Mouse (Mus musculus): ENCODE data around the gene Brd3. TPM values are rescaled to one million over a fixed set of nuclear protein-coding genes. Genes with fewer than 3 reads are reported as not detected.

The Brd3 gene
- polyA plus RNA-seq, 1 experiment = 7.7 TPM

DNA sequence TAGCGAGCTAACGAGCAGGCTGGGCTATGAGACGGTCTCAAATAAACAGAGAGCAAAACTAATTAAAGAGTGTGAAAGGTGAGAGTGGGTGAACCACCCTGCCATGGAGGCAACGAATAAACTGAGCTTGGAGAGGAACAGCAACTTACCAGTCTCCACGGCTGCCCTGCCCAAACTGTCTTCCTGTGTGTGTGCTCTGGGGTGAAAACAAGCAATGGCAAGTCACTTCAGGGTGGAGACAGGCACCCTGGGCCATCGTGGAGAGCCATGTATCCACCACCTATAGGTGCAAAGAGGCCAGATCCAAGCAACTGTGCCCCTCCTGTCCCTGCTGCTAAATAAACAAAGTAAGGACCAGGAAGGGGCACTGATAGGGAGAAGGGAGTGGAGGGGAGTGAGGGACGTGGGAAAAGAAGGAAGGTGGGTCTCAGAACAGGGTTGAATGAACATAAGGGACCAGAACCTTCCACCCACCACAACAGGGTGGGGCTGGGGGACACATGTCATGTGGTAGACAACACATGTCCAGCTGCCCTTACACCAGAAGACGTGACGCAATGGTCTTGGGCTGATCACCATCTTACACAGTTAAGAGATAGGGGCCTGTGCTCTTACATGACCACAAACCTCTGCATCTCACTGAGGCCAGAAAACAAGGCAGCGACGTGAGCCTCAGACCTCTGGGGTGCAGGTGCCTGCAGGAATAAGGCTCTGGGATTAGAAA lies 92.2 kb downstream of the Brd3 start:
- Histone ChIP-seq H3K27me3 (ENCODE audit: control insufficient read depth) (no peaks in the 10 kb centered on the region), H3K4me1 (ENCODE audit: control insufficient read depth) (peaks cover 58% of the 10 kb centered on the region), H3K9me3 (ENCODE audit: control insufficient read depth, low read length) (no peaks in the 10 kb centered on the region), H3K36me3 (ENCODE audit: control insufficient read depth) (no peaks in the 10 kb centered on the region), H3K4me3 (replicated peaks) (no peak overlapping the region)
- TF ChIP-seq TAL1 (IDR thresholded peaks at IDR 0.05; ENCODE audit: low read length) (no peak), GATA1 (IDR thresholded peaks at IDR 0.05; ENCODE audit: low read length) (no peak)

- no peak for TF ChIP-seq TAL1 (IDR thresholded peaks at IDR 0.05; ENCODE audit: low read length)
- no peak for TF ChIP-seq GATA1 (IDR thresholded peaks at IDR 0.05; ENCODE audit: low read length)
- Histone ChIP-seq H3K27me3 (ENCODE audit: control insufficient read depth) (no peaks in the 10 kb centered on the region), H3K4me3 (replicated peaks) (no peak overlapping the region), H3K36me3 (ENCODE audit: control insufficient read depth) (no peaks in the 10 kb centered on the region), H3K9me3 (ENCODE audit: control insufficient read depth, low read length) (no peaks in the 10 kb centered on the region), H3K4me1 (ENCODE audit: control insufficient read depth) (peaks cover 56% of the 10 kb centered on the region)
These were observed 93.4 kb downstream of the Brd3 start for GRCm38 (mm10) chr2:27413936-27414657.

GRCm38 (mm10) chr2:27413582-27413935 lies 93.9 kb downstream of the Brd3 start:
- Histone ChIP-seq H3K36me3 (ENCODE audit: control insufficient read depth) (no peaks in the 10 kb centered on the region), H3K9me3 (ENCODE audit: control insufficient read depth, low read length) (no peaks in the 10 kb centered on the region), H3K4me3 (replicated peaks) (no peak overlapping the region), H3K27me3 (ENCODE audit: control insufficient read depth) (no peaks in the 10 kb centered on the region), H3K4me1 (ENCODE audit: control insufficient read depth) (peaks cover 51% of the 10 kb centered on the region)
- TF ChIP-seq TAL1 (IDR thresholded peaks at IDR 0.05; ENCODE audit: low read length) (no peak), GATA1 (IDR thresholded peaks at IDR 0.05; ENCODE audit: low read length) (no peak)

DNA sequence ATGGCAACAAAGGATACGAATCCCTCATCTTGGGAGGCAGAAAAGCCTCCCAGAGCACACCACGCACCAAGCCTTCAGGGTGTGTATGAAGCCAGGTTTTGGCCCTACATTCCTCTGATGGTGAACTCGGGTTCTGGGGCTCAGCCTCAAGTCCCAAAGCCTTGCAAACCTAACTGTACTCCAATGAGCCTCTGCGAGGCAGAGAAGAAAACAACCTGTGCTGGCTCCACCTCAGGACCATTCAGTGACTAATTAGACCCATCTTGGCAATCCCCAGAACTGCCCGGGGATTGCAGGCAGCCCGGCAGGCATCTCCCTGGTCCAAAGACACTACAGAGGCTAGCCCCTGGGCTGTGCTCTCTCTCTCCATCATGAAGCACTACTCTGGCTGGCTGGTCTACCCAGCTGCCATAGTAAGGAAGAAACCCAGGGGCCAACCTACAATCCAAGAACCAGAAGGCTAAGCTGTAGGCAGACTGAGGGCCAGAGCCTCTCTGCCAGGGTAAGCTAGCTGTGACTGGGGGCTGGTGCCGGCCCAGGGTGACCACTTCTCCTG lies 95.1 kb downstream of the Brd3 start:
- Histone ChIP-seq H3K4me1 (ENCODE audit: control insufficient read depth) (peaks cover 38% of the 10 kb centered on the region), H3K9me3 (ENCODE audit: control insufficient read depth, low read length) (no peaks in the 10 kb centered on the region), H3K27me3 (ENCODE audit: control insufficient read depth) (no peaks in the 10 kb centered on the region)

GRCm38 (mm10) chr2:27411688-27412174 lies 95.7 kb downstream of the Brd3 start:
- Histone ChIP-seq H3K4me1 (ENCODE audit: control insufficient read depth) (peaks cover 34% of the 10 kb centered on the region), H3K36me3 (ENCODE audit: control insufficient read depth) (no peaks in the 10 kb centered on the region), H3K4me3 (replicated peaks) (no peak overlapping the region), H3K9me3 (ENCODE audit: control insufficient read depth, low read length) (no peaks in the 10 kb centered on the region), H3K27me3 (ENCODE audit: control insufficient read depth) (no peaks in the 10 kb centered on the region)
- TF ChIP-seq TAL1 (IDR thresholded peaks at IDR 0.05; ENCODE audit: low read length) (no peak), GATA1 (IDR thresholded peaks at IDR 0.05; ENCODE audit: low read length) (no peak)

More for the DNA sequence above, 95.1 kb downstream of the Brd3 start:
- TF ChIP-seq TAL1 (IDR thresholded peaks at IDR 0.05; ENCODE audit: low read length) (no peak), GATA1 (IDR thresholded peaks at IDR 0.05; ENCODE audit: low read length) (no peak)
- H3K4me3 ChIP-seq (replicated peaks) = no peak overlapping the region
- no peaks in the 10 kb centered on the region for H3K36me3 ChIP-seq (ENCODE audit: control insufficient read depth)

- Histone ChIP-seq H3K36me3 (ENCODE audit: control insufficient read depth) (no peaks in the 10 kb centered on the region), H3K4me3 (replicated peaks) (no peak overlapping the region), H3K9me3 (ENCODE audit: control insufficient read depth, low read length) (no peaks in the 10 kb centered on the region), H3K4me1 (ENCODE audit: control insufficient read depth) (peaks cover 27% of the 10 kb centered on the region), H3K27me3 (ENCODE audit: control insufficient read depth) (no peaks in the 10 kb centered on the region)
- TF ChIP-seq TAL1 (IDR thresholded peaks at IDR 0.05; ENCODE audit: low read length) = no peak
- TF ChIP-seq GATA1 (IDR thresholded peaks at IDR 0.05; ENCODE audit: low read length) = no peak
These were observed 96.8 kb downstream of the Brd3 start for GRCm38 (mm10) chr2:27410518-27411140.

- no peaks in the 10 kb centered on the region for H3K36me3 ChIP-seq (ENCODE audit: control insufficient read depth)
- no peak overlapping the region for H3K4me3 ChIP-seq (replicated peaks)
- TF ChIP-seq GATA1 (IDR thresholded peaks at IDR 0.05; ENCODE audit: low read length) = no peak
- no peak for TF ChIP-seq TAL1 (IDR thresholded peaks at IDR 0.05; ENCODE audit: low read length)
- peaks cover 22% of the 10 kb centered on the region for H3K4me1 ChIP-seq (ENCODE audit: control insufficient read depth)
- H3K9me3 ChIP-seq (ENCODE audit: control insufficient read depth, low read length) = no peaks in the 10 kb centered on the region
- H3K27me3 ChIP-seq (ENCODE audit: control insufficient read depth) = no peaks in the 10 kb centered on the region
These were observed 99.3 kb downstream of the Brd3 start for GRCm38 (mm10) chr2:27408194-27408593.

GRCm38 (mm10) chr2:27406928-27407327 lies 100.5 kb downstream of the Brd3 start:
- no peak overlapping the region for H3K4me3 ChIP-seq (replicated peaks)
- H3K4me1 ChIP-seq (ENCODE audit: control insufficient read depth) = peaks cover 15% of the 10 kb centered on the region
- no peaks in the 10 kb centered on the region for H3K9me3 ChIP-seq (ENCODE audit: control insufficient read depth, low read length)
- no peaks in the 10 kb centered on the region for H3K36me3 ChIP-seq (ENCODE audit: control insufficient read depth)
- no peaks in the 10 kb centered on the region for H3K27me3 ChIP-seq (ENCODE audit: control insufficient read depth)
- TF ChIP-seq TAL1 (IDR thresholded peaks at IDR 0.05; ENCODE audit: low read length) = no peak
- TF ChIP-seq GATA1 (IDR thresholded peaks at IDR 0.05; ENCODE audit: low read length) = no peak
